Mouse (Mus musculus) heart, embryonic 13.5 days (tissue): Measurements from ENCODE around the gene Ofcc1. TPM values are rescaled to one million over a fixed set of nuclear protein-coding genes. Genes with fewer than 3 reads are reported as not detected.

ENCODE experiments used
- ATAC-seq: fragments of 200-750 bp; cut with Nextera tagmentation; 2 replicates; pipeline ENCODE4 v1.8.0; 2017; ENCODE audit warnings: moderate TSS enrichment; ENCODE audit not compliant: insufficient number of reproducible peaks, low FRiP score, low TSS enrichment; ENCODE audit errors: extremely low read depth
- H3K27ac ChIP-seq: fragments of 300-500 bp; sonication (generic); replicated peaks from 2 replicates; pipeline ENCODE4 v1.5.1; 2015; ENCODE audit warnings: moderate library complexity, mild to moderate bottlenecking, inconsistent platforms
- H3K27me3 ChIP-seq: fragments of 300-500 bp; sonication (generic); replicated peaks from 2 replicates; pipeline ENCODE4 v1.6.1; 2015; ENCODE audit warnings: mild to moderate bottlenecking, inconsistent platforms
- H3K36me3 ChIP-seq: fragments of 300-500 bp; sonication (generic); 2 replicates; pipeline ENCODE4 v1.6.1; 2015; ENCODE audit warnings: mild to moderate bottlenecking, inconsistent platforms
- H3K4me1 ChIP-seq: fragments of 300-500 bp; sonication (generic); 2 replicates; pipeline ENCODE4 v1.6.1; 2015; ENCODE audit warnings: inconsistent platforms
- H3K4me2 ChIP-seq: fragments of 300-500 bp; sonication (generic); 2 replicates; pipeline ENCODE4 v1.6.1; 2015; ENCODE audit warnings: inconsistent platforms, mild to moderate bottlenecking, moderate library complexity
- H3K4me3 ChIP-seq: fragments of 300-500 bp; sonication (generic); 2 replicates; pipeline ENCODE4 v1.5.1; 2015; ENCODE audit warnings: moderate library complexity, mild to moderate bottlenecking, inconsistent platforms
- H3K9ac ChIP-seq: fragments of 300-500 bp; sonication (generic); 2 replicates; pipeline ENCODE4 v1.6.1; 2015; ENCODE audit warnings: inconsistent platforms, mild to moderate bottlenecking, moderate library complexity
- H3K9me3 ChIP-seq: fragments of 300-500 bp; sonication (generic); 2 replicates; pipeline ENCODE4 v1.6.1; 2016; ENCODE audit warnings: inconsistent platforms
- WGBS: fragments of 180-500 bp; shearing (Covaris S2); methylation state at CpG from one replicate; pipeline ENCODE4 v1.1.7; 2015; ENCODE audit warnings: mixed read lengths; 5-methylcytosine and 5-hydroxymethylcytosine counted together
- polyA plus RNA-seq: library from polyadenylated mRNA; unstranded; fragments of >200 nt; fragmentation: Nextera tagmentation; extraction: Ambion mirVana; gene quantifications from 2 replicates; pipeline ENCODE4 v1.2.1, GENCODE M21; 2015

The Ofcc1 gene
- polyA plus RNA-seq, 1 experiment from 2014 or later, result not detected

DNA sequence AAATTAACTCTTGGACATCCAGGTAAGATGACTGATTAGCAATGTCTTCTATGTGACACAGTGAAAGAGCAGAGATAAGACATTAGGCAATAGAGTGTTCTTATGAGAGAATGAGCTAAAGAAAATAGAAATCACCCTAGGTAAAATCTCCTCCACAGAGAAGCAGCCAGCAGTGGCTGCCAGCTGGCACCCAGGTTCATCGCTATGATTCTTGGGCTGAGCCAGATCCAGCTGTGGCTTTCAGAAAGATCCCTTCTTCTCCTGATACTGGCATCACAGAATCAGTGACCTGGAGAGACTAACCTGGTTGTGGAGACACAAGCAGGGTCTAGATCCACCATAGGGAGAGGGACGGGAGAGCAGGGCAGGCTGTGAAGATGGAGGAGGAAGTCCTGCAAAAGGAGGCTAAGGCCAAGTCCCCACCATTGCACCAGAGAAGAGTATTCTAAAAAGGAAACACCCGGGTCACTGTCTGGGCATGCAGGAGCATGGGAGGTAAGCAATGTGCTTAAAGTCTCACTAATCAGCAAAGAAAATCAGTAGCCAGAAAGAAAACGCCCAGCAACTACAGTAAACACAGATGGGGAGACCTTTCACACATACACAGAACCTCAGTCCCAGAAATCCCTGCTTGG, 46.0 kb downstream of the Ofcc1 start:
- no peak overlapping the region for H3K9ac ChIP-seq
- no peaks in the 10 kb centered on the region for H3K36me3 ChIP-seq
- ATAC-seq, result no peak
- H3K4me1 ChIP-seq, result no peaks in the 10 kb centered on the region
- H3K27me3 ChIP-seq, result no peaks in the 10 kb centered on the region
- H3K27ac ChIP-seq, result no peak overlapping the region
- H3K4me2 ChIP-seq, result no peak overlapping the region
- no peaks in the 10 kb centered on the region for H3K9me3 ChIP-seq
- 56% methylated on average over 4 of the region's 4 CpGs for WGBS
- no peak overlapping the region for H3K4me3 ChIP-seq

DNA sequence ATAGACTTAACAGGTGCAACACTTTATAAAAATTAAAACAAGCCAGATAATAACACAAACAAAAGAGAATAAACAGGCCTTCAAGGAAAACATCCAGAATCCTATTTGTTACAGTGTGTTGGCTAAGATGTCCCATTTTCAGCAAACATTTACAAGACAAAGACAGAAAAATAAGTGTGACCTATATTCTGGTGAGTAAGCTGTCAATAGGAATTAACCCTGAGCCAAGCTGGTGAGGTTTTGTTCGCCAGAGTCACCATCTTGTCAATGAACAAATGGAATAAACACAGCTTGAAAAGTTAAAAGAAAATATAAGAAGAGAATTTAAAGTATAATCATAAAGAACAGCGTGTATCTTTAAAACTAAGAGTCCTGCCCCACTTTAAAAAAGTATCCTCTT, 68.4 kb downstream of the Ofcc1 start:
- Histone ChIP-seq H3K4me1 (no peaks in the 10 kb centered on the region), H3K4me2 (no peak overlapping the region), H3K27ac (no peak overlapping the region), H3K36me3 (no peaks in the 10 kb centered on the region), H3K9me3 (no peaks in the 10 kb centered on the region), H3K4me3 (no peak overlapping the region), H3K27me3 (no peaks in the 10 kb centered on the region), H3K9ac (no peak overlapping the region)
- WGBS, result 63% methylated on average over 2 of the region's 2 CpGs
- ATAC-seq, result no peak

DNA sequence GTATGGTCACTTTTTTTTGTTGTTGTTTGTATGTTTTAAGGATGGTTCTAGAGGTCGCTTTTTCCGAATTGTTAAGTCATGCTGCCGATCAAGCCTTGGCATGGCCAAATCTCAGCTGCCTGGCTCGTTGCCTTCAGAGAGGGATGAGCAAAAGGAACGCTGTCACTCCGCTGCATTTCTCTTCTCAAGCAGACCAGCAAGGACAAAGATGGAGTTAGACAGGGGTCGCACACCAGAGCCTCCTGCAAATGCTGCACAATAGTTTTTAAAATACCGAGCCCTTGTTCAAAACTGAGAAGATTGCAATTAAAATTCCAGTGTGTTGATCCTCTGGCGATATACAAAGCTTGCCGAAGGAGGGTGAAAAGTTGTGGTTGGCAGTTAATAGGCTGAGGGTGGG, 70.4 kb downstream of the Ofcc1 start:
- WGBS, result 86% methylated on average over 10 of the region's 10 CpGs
- Histone ChIP-seq H3K4me3 (no peak overlapping the region), H3K9me3 (no peaks in the 10 kb centered on the region), H3K27me3 (no peaks in the 10 kb centered on the region), H3K36me3 (no peaks in the 10 kb centered on the region), H3K27ac (no peak overlapping the region), H3K4me1 (no peaks in the 10 kb centered on the region), H3K9ac (no peak overlapping the region), H3K4me2 (no peak overlapping the region)
- no peak for ATAC-seq

DNA sequence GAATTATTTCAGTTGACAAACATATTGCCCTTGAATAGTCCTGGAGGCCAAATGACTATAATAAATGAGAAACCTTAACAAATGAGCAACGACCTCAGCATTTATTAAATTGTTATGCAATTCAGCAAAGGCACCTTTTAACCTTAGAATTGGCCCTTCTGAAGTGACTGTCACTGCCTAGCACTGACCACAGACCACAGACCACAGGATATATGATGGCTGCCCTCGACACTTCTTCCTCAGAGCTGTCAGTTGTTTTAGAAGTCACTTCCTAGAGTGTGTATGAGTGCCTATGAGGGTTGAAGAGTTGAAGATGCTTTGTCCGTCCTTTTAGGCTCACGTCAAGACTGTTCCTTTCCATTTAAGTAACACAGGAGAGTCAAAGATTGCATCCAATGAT, 72.6 kb downstream of the Ofcc1 start:
- no peaks in the 10 kb centered on the region for H3K4me1 ChIP-seq
- H3K36me3 ChIP-seq, result no peaks in the 10 kb centered on the region
- WGBS, result 72% methylated on average over 4 of the region's 4 CpGs
- no peak overlapping the region for H3K27ac ChIP-seq
- H3K27me3 ChIP-seq, result no peaks in the 10 kb centered on the region
- no peaks in the 10 kb centered on the region for H3K9me3 ChIP-seq
- no peak overlapping the region for H3K9ac ChIP-seq
- no peak overlapping the region for H3K4me2 ChIP-seq
- ATAC-seq, result no peak
- no peak overlapping the region for H3K4me3 ChIP-seq

DNA sequence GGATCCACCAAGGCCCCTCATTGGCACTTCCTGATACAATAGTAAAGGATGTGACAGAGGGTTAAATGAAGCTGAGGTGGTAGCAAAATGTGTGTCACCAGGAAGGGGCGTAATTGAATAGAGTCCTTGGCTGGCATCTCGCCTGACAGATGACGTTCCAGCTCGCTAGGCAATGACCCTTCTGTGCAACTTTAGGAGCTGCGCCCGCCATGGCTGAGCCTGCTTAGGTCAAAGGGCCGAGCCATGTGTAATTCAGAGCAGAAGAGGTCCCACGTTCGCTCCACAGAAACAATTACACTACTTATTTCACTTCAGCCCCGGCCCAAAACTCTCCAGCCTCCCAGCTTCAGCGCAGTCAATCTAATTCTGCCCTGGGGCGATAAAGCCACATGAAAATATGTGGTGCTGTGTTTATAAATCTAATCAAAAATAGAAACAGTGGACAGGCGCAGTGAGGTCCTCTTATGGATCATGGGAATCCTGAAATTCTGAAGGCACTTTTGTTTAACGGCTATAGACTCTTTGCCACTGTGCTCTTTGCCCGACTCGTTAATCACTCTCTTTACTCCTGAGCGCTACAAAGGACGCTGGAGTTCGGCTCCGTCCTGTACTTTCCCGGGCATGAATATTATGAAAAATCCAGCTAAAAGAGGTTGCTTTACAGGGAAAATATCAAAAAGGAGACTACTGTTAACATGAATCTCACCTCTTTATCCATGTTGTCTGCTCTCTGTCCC, 73.8 kb downstream of the Ofcc1 start:
- H3K27ac ChIP-seq, result no peak overlapping the region
- ATAC-seq, result no peak
- no peaks in the 10 kb centered on the region for H3K36me3 ChIP-seq
- 71% methylated on average over 21 of the region's 21 CpGs for WGBS
- H3K27me3 ChIP-seq, result no peaks in the 10 kb centered on the region
- no peak overlapping the region for H3K4me2 ChIP-seq
- H3K9ac ChIP-seq, result no peak overlapping the region
- no peaks in the 10 kb centered on the region for H3K4me1 ChIP-seq
- no peaks in the 10 kb centered on the region for H3K9me3 ChIP-seq
- H3K4me3 ChIP-seq, result no peak overlapping the region

DNA sequence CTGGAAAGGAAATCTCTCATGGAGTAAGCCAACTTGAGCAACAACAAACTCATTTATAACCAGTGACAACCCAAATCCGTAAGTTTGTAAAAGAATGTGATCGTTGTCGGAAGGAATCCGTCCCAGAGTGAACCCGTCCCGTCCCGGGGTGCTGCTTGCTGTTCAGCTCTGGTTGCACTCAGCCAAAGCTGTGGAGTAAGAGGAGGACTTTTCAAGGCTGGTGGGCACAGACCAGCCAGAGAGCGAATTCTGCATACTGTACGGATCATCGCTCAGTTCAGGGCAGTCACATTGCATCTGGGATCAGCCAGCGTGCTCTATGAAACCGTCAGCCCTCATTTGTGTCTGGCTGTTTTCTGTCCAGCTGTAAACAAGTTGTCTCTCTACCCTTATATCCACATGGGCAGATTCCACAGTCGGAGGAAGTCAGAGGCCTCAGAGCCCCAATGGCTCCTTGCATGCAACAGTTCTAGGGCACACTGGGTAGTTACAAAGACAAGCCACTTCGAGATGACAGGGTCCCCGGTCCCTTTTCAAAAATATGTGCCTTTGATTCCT, 75.9 kb downstream of the Ofcc1 start:
- Histone ChIP-seq H3K9me3 (no peaks in the 10 kb centered on the region), H3K27me3 (no peaks in the 10 kb centered on the region), H3K36me3 (no peaks in the 10 kb centered on the region), H3K4me1 (no peaks in the 10 kb centered on the region), H3K4me2 (no peak overlapping the region), H3K27ac (no peak overlapping the region), H3K9ac (no peak overlapping the region), H3K4me3 (no peak overlapping the region)
- WGBS, result 76% methylated on average over 15 of the region's 15 CpGs
- no peak for ATAC-seq

DNA sequence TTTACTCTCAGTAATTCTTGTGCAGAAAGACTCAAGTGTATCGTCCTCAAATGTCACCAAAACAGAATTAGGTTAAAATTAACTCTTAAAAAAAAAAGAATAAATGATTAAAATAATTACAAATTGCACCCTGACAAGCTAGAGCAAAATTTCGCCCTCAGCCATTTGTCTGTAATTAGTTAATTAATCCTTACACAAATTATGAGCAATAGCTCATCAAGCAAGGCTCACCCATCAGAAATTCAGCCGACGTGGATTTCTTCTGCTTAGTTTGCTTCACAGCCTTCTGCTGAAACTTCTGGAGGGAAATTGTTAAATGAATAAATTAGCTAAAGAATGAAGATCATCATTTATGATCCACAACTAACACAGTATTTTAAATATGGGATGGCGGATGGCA, 80.6 kb downstream of the Ofcc1 start:
- Histone ChIP-seq H3K9ac (no peak overlapping the region), H3K4me2 (no peak overlapping the region), H3K27me3 (no peaks in the 10 kb centered on the region), H3K9me3 (no peaks in the 10 kb centered on the region), H3K27ac (no peak overlapping the region), H3K4me3 (no peak overlapping the region), H3K36me3 (no peaks in the 10 kb centered on the region), H3K4me1 (no peaks in the 10 kb centered on the region)
- WGBS, result 73% methylated on average over 5 of the region's 5 CpGs
- ATAC-seq, result no peak

DNA sequence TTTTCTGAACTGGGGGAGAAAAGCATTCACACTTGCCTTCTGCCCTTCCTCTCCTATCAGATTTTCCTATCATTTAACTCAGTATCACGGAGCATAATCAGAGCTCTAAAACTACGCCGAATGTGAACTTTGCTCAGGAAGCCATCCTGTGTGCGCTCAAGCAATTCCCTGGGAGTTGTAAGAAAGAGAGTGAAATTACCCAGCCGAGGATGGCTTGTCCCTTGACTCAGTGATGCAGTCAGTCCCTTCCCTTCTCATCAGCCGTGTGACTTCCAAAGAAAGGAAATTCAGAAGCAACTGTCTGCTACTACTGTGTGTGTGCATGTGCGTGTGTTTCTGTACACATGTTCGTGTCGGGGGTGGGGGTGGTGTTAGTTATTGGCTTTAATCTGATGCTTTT, 93.7 kb downstream of the Ofcc1 start:
- Histone ChIP-seq H3K4me1 (no peaks in the 10 kb centered on the region), H3K36me3 (no peaks in the 10 kb centered on the region), H3K4me3 (no peak overlapping the region), H3K27me3 (no peaks in the 10 kb centered on the region), H3K9me3 (no peaks in the 10 kb centered on the region), H3K9ac (no peak overlapping the region), H3K4me2 (no peak overlapping the region), H3K27ac (no peak overlapping the region)
- no peak for ATAC-seq
- WGBS, result 80% methylated on average over 9 of the region's 9 CpGs

DNA sequence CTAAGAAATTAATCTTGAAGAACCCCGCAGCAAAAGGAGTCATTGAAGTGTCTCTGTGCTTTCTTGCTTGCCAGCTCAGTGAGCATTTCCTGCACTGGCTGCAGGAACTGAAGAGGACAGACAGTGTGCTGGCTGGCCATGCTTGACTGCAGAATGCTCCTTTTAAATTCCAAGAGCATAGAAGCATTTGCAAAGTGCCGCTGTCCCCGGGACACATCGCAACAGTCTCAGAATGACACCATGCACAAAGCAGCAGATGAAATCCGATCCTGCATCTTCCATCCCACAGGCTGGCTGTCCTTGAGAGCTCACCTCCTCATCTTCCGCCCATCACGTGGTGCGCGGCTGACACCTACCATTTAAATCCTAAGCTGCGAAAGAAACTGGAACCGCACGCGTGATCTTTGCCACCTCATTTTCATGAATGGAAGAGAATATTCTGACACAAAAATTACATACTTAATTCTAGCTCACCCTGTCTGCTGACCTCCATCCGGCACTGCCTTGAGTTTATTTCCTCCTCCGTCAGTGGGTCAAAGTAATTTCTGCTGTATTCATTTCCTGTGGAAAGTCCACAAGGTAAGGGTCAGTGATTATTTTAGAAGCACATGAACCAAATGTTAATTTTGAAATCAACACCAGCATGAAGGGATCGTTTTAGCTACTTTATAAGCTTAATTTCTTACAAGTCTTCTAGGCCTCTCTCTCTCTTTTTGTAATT, 98.0 kb downstream of the Ofcc1 start:
- H3K4me3 ChIP-seq, result no peak overlapping the region
- ATAC-seq, result no peak
- no peak overlapping the region for H3K4me2 ChIP-seq
- no peak overlapping the region for H3K27ac ChIP-seq
- H3K36me3 ChIP-seq, result no peaks in the 10 kb centered on the region
- H3K9ac ChIP-seq, result no peak overlapping the region
- no peaks in the 10 kb centered on the region for H3K9me3 ChIP-seq
- H3K4me1 ChIP-seq, result no peaks in the 10 kb centered on the region
- 71% methylated on average over 16 of the region's 16 CpGs for WGBS
- H3K27me3 ChIP-seq, result no peaks in the 10 kb centered on the region

DNA sequence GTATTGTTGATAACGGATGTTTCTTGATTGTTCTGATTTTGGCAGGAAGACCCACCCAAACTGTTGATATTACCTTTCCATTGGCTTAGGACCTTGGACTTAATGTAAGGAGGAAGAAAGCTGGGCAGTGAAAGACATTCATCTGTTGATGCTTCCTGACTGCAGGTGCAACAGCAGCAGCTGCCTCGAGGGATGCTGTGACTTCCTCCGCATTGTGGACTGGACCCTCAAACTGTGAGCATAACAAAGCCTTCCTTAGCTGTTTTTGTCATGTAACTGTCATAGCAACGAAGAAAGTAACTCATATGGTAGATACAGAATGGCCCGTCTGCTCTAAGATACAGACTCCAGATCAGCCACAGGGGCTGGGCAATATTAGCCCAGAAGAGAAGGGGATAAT, 102.5 kb downstream of the Ofcc1 start:
- Histone ChIP-seq H3K4me3 (no peak overlapping the region), H3K36me3 (no peaks in the 10 kb centered on the region), H3K4me1 (no peaks in the 10 kb centered on the region), H3K9ac (no peak overlapping the region), H3K27me3 (no peaks in the 10 kb centered on the region), H3K27ac (no peak overlapping the region), H3K9me3 (no peaks in the 10 kb centered on the region), H3K4me2 (no peak overlapping the region)
- WGBS, result 73% methylated on average over 5 of the region's 5 CpGs
- no peak for ATAC-seq

DNA sequence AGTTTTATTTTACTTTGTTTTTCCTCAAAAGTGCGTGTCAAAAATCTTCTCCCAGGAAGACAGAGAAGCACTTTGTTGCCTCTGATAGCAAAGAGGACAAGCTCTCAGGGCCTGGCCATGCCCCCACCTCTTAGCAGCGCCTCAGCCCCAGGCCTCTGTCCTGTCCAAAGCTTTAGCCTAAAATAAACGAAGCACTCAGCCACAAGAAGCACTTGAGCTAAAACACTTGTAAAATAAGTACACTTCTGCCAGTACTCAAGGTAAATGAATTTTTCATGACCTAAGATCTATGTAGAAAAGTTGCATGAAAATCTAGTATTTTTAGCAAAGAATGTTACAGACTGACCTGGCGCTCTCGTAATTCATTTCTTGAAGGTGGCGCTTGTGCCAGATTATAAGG, 117.4 kb downstream of the Ofcc1 start:
- no peaks in the 10 kb centered on the region for H3K27me3 ChIP-seq
- no peak overlapping the region for H3K9ac ChIP-seq
- H3K4me3 ChIP-seq, result no peak overlapping the region
- H3K36me3 ChIP-seq, result no peaks in the 10 kb centered on the region
- no peak overlapping the region for H3K4me2 ChIP-seq
- ATAC-seq, result no peak
- peaks cover 10% of the 10 kb centered on the region; the same call in 1 of the 2 replicates for H3K4me1 ChIP-seq
- H3K9me3 ChIP-seq, result no peaks in the 10 kb centered on the region
- no peak overlapping the region for H3K27ac ChIP-seq
- 58% methylated on average over 6 of the region's 6 CpGs for WGBS
